Mouse (Mus musculus): ENCODE results near the gene Gria1. TPM values are rescaled to one million over a fixed set of nuclear protein-coding genes. Genes with fewer than 3 reads are reported as not detected.

The Gria1 gene
- polyA plus RNA-seq, 1 experiment from 2014 or later, result 1.7 TPM

GRCm38 (mm10) chr11:57176552-57176951, 165.4 kb downstream of the Gria1 start:
- no peak overlapping the region for H3K4me3 ChIP-seq (ENCODE audit: low read length)
- no peak overlapping the region for H3K27ac ChIP-seq (ENCODE audit: low read depth, low read length)
- no peaks in the 10 kb centered on the region for H3K4me1 ChIP-seq (ENCODE audit: control insufficient read depth, insufficient read depth, low read length)
- H3K4me2 ChIP-seq (replicated peaks; ENCODE audit: low read depth, low read length), result no peak overlapping the region
- 39% methylated on average over 3 of the region's 3 CpGs for WGBS
- ATAC-seq (ENCODE audit: low FRiP score, low TSS enrichment), result no peak
- no peaks in the 10 kb centered on the region for H3K36me3 ChIP-seq (ENCODE audit: control insufficient read depth, insufficient read depth, low read length)
- no peaks in the 10 kb centered on the region for H3K9me3 ChIP-seq (ENCODE audit: control insufficient read depth, low read length)
- no peak overlapping the region for H3K9ac ChIP-seq (ENCODE audit: low read depth, low read length)
- H3K27me3 ChIP-seq (ENCODE audit: control insufficient read depth, insufficient read depth, low read length), result no peaks in the 10 kb centered on the region

DNA sequence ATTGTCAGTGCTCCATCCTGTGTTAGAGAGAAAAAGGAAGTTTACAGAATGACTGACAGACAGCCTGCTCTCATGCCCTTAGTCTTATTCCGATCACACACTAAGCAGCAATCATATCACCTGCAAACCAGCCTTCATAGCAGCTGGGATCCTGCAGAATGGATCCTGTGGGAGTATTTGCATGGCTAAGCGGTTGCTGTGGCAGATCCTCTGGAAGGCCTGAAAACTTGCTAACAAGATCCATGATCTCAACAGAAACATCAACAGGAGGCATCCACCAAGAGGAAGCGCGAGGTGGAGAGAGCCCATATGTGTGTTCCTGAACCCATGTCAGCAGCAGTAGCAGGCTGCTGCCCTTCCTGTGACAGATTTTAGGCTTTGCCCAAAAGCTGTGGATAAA, 173.0 kb downstream of the Gria1 start:
- 96% methylated on average over 4 of the region's 4 CpGs for WGBS
- ATAC-seq (ENCODE audit: low FRiP score, low TSS enrichment), result no peak

GRCm38 (mm10) chr11:57185110-57185509, 173.9 kb downstream of the Gria1 start:
- no peaks in the 10 kb centered on the region for H3K9me3 ChIP-seq (ENCODE audit: control insufficient read depth, low read length)
- no peaks in the 10 kb centered on the region for H3K4me1 ChIP-seq (ENCODE audit: control insufficient read depth, insufficient read depth, low read length)
- no peak for ATAC-seq (ENCODE audit: low FRiP score, low TSS enrichment)
- H3K9ac ChIP-seq (ENCODE audit: low read depth, low read length), result no peak overlapping the region
- no peak overlapping the region for H3K27ac ChIP-seq (ENCODE audit: low read depth, low read length)
- H3K27me3 ChIP-seq (ENCODE audit: control insufficient read depth, insufficient read depth, low read length), result no peaks in the 10 kb centered on the region
- no peaks in the 10 kb centered on the region for H3K36me3 ChIP-seq (ENCODE audit: control insufficient read depth, insufficient read depth, low read length)
- H3K4me2 ChIP-seq (replicated peaks; ENCODE audit: low read depth, low read length), result no peak overlapping the region
- H3K4me3 ChIP-seq (ENCODE audit: low read length), result no peak overlapping the region

More for the DNA sequence above, 173.0 kb downstream of the Gria1 start:
- Histone ChIP-seq H3K4me1 (ENCODE audit: control insufficient read depth, insufficient read depth, low read length) (no peaks in the 10 kb centered on the region), H3K4me2 (replicated peaks; ENCODE audit: low read depth, low read length) (no peak overlapping the region), H3K9ac (ENCODE audit: low read depth, low read length) (no peak overlapping the region), H3K9me3 (ENCODE audit: control insufficient read depth, low read length) (no peaks in the 10 kb centered on the region), H3K4me3 (ENCODE audit: low read length) (no peak overlapping the region), H3K36me3 (ENCODE audit: control insufficient read depth, insufficient read depth, low read length) (no peaks in the 10 kb centered on the region), H3K27ac (ENCODE audit: low read depth, low read length) (no peak overlapping the region), H3K27me3 (ENCODE audit: control insufficient read depth, insufficient read depth, low read length) (no peaks in the 10 kb centered on the region)

DNA sequence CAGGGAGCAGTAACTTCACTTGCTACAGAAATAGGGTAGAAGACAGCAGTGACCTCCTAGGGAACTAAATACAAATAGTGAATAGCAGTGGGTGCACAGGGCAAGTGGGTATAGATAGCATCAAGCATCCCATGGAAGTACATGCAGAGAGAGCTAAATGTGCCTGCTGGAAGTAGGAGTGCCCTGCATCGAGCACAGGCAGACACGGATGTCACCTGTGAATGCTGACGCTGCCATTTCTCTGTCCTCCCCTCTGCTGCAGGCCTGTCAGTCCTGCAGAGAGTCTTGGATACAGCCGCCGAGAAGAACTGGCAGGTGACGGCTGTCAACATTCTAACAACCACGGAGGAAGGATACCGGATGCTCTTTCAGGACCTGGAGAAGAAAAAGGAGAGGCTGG, 178.2 kb downstream of the Gria1 start:
- 80% methylated on average over 8 of the region's 8 CpGs for WGBS
- no peaks in the 10 kb centered on the region for H3K4me1 ChIP-seq (ENCODE audit: control insufficient read depth, insufficient read depth, low read length)
- H3K36me3 ChIP-seq (ENCODE audit: control insufficient read depth, insufficient read depth, low read length), result no peaks in the 10 kb centered on the region

DNA sequence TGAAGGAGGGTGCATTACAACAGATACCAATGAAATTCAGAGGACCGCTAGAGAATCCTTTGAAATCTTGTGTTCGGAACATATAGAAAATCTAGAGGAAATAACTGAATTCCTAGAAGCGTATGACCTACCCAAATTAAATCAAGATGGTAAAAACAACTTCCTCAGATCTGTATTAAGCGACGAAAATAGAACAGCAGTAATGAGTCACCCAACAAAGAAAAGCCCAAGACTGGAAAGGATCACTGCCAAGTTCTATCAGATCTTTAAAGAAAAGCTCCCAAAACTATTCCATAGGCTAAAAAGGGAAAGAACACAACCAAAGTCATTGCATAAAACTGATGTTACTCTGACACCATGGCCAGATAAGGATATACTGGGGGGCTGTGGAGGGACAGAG, 183.6 kb downstream of the Gria1 start:
- Histone ChIP-seq H3K4me3 (ENCODE audit: low read length) (no peak overlapping the region), H3K4me2 (replicated peaks; ENCODE audit: low read depth, low read length) (no peak overlapping the region), H3K27ac (ENCODE audit: low read depth, low read length) (no peak overlapping the region), H3K27me3 (ENCODE audit: control insufficient read depth, insufficient read depth, low read length) (no peaks in the 10 kb centered on the region), H3K36me3 (ENCODE audit: control insufficient read depth, insufficient read depth, low read length) (no peaks in the 10 kb centered on the region), H3K9me3 (ENCODE audit: control insufficient read depth, low read length) (no peaks in the 10 kb centered on the region; the same call in 1 of the 2 replicates), H3K4me1 (ENCODE audit: control insufficient read depth, insufficient read depth, low read length) (no peaks in the 10 kb centered on the region), H3K9ac (ENCODE audit: low read depth, low read length) (no peak overlapping the region)
- no peak for ATAC-seq (ENCODE audit: low FRiP score, low TSS enrichment)
- WGBS, result 93% methylated on average over 5 of the region's 5 CpGs

More for the DNA sequence above, 178.2 kb downstream of the Gria1 start:
- no peak for ATAC-seq (ENCODE audit: low FRiP score, low TSS enrichment)
- no peak overlapping the region for H3K9ac ChIP-seq (ENCODE audit: low read depth, low read length)
- no peak overlapping the region for H3K4me3 ChIP-seq (ENCODE audit: low read length)
- no peak overlapping the region for H3K27ac ChIP-seq (ENCODE audit: low read depth, low read length)
- H3K4me2 ChIP-seq (replicated peaks; ENCODE audit: low read depth, low read length), result no peak overlapping the region
- H3K9me3 ChIP-seq (ENCODE audit: control insufficient read depth, low read length), result no peaks in the 10 kb centered on the region
- H3K27me3 ChIP-seq (ENCODE audit: control insufficient read depth, insufficient read depth, low read length), result no peaks in the 10 kb centered on the region

DNA sequence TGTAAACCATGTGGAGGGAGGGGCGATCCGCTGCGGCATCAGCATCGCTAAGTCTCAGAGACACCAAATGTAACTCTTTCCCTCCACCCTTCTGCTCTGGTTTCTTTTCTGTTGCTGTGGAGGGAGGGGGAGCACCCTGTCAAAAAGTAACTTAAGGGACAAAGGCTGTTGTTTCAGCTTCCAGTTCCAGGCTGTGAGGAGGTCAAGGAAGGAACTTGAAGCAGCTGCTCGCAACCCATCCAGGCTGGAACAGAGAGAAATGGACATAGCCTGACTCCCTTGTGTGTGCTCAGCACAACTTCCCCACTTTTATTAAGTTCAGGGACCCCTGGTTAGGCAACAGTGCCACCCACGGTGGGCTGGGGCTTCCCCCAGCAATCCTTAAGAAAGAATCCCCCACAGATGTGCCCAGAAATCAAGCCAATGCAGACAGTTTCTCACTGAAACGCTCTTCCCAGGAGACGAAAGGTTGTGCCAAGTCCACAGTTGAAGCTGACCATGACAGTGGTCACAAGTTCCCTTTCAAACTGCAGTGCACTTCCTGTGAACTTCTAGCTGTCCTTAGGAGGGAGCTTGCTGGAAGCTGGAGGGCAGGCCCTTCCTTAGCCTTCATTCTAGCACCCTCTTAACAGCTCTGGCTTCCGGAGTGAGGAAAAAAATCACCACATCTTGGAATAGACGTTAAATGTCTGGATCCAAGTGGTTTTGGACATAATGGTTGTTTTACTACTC, 190.2 kb downstream of the Gria1 start:
- Histone ChIP-seq H3K9me3 (ENCODE audit: control insufficient read depth, low read length) (no peaks in the 10 kb centered on the region; the same call in 1 of the 2 replicates), H3K9ac (ENCODE audit: low read depth, low read length) (no peak overlapping the region), H3K27ac (ENCODE audit: low read depth, low read length) (peak overlapping the region; percentile 49; the same call in 1 of the 2 replicates), H3K4me2 (replicated peaks; ENCODE audit: low read depth, low read length) (no peak overlapping the region), H3K36me3 (ENCODE audit: control insufficient read depth, insufficient read depth, low read length) (no peaks in the 10 kb centered on the region), H3K4me1 (ENCODE audit: control insufficient read depth, insufficient read depth, low read length) (no peaks in the 10 kb centered on the region), H3K4me3 (ENCODE audit: low read length) (no peak overlapping the region), H3K27me3 (ENCODE audit: control insufficient read depth, insufficient read depth, low read length) (no peaks in the 10 kb centered on the region)
- WGBS, result 57% methylated on average over 10 of the region's 10 CpGs
- peak; percentile 39; the same call in 1 of the 2 replicates for ATAC-seq (ENCODE audit: low FRiP score, low TSS enrichment)

GRCm38 (mm10) chr11:57204371-57204770, 193.2 kb downstream of the Gria1 start:
- Histone ChIP-seq H3K4me3 (ENCODE audit: low read length) (no peak overlapping the region), H3K27me3 (ENCODE audit: control insufficient read depth, insufficient read depth, low read length) (no peaks in the 10 kb centered on the region), H3K9ac (ENCODE audit: low read depth, low read length) (no peak overlapping the region), H3K9me3 (ENCODE audit: control insufficient read depth, low read length) (no peaks in the 10 kb centered on the region), H3K27ac (ENCODE audit: low read depth, low read length) (no peak overlapping the region), H3K4me1 (ENCODE audit: control insufficient read depth, insufficient read depth, low read length) (no peaks in the 10 kb centered on the region), H3K36me3 (ENCODE audit: control insufficient read depth, insufficient read depth, low read length) (no peaks in the 10 kb centered on the region), H3K4me2 (replicated peaks; ENCODE audit: low read depth, low read length) (no peak overlapping the region)
- ATAC-seq (ENCODE audit: low FRiP score, low TSS enrichment), result no peak
- 47% methylated on average over 6 of the region's 6 CpGs for WGBS

DNA sequence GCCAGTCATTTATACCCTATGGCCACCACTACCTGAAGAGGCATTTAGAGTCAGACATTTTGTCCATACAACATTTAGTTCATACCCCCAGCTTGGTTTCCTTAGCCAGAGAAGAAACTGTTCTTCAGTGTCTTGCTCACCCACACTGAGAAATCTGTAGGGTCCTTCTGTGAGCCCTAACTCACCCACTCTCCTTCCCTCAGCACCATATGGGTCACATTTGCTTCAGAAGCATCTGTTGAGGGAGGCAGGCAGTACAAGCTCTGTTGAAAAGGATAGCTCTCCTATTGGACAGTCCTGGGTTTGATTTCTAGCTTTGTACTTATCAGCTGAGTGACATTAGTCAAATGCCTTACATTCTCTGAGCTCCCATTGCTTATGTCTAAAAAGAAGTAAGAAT, 196.1 kb downstream of the Gria1 start:
- H3K27ac ChIP-seq (ENCODE audit: low read depth, low read length), result no peak overlapping the region
- no peak for ATAC-seq (ENCODE audit: low FRiP score, low TSS enrichment)
- H3K36me3 ChIP-seq (ENCODE audit: control insufficient read depth, insufficient read depth, low read length), result no peaks in the 10 kb centered on the region
- no peak overlapping the region for H3K9ac ChIP-seq (ENCODE audit: low read depth, low read length)
- no peak overlapping the region for H3K4me3 ChIP-seq (ENCODE audit: low read length)
- H3K27me3 ChIP-seq (ENCODE audit: control insufficient read depth, insufficient read depth, low read length), result no peaks in the 10 kb centered on the region
- H3K4me2 ChIP-seq (replicated peaks; ENCODE audit: low read depth, low read length), result no peak overlapping the region
- H3K4me1 ChIP-seq (ENCODE audit: control insufficient read depth, insufficient read depth, low read length), result no peaks in the 10 kb centered on the region
- no peaks in the 10 kb centered on the region for H3K9me3 ChIP-seq (ENCODE audit: control insufficient read depth, low read length)

GRCm38 (mm10) chr11:57214079-57214478, 202.9 kb downstream of the Gria1 start:
- WGBS, result 95% methylated on average over 7 of the region's 7 CpGs
- no peaks in the 10 kb centered on the region for H3K4me1 ChIP-seq (ENCODE audit: control insufficient read depth, insufficient read depth, low read length)
- H3K4me2 ChIP-seq (replicated peaks; ENCODE audit: low read depth, low read length), result no peak overlapping the region
- no peaks in the 10 kb centered on the region for H3K36me3 ChIP-seq (ENCODE audit: control insufficient read depth, insufficient read depth, low read length)
- H3K27me3 ChIP-seq (ENCODE audit: control insufficient read depth, insufficient read depth, low read length), result no peaks in the 10 kb centered on the region
- H3K27ac ChIP-seq (ENCODE audit: low read depth, low read length), result no peak overlapping the region
- no peaks in the 10 kb centered on the region for H3K9me3 ChIP-seq (ENCODE audit: control insufficient read depth, low read length)
- ATAC-seq (ENCODE audit: low FRiP score, low TSS enrichment), result no peak
- no peak overlapping the region for H3K4me3 ChIP-seq (ENCODE audit: low read length)
- no peak overlapping the region for H3K9ac ChIP-seq (ENCODE audit: low read depth, low read length)
